Mouse (Mus musculus) lung, postnatal 10 days (tissue): ENCODE measurements around the gene Wdr89.
A peak's percentile ranks its signal among the peaks of the same experiment; 100 is the strongest.
"Not testable (repeated sequence)": the region's sequence is repeated elsewhere in the genome, so short reads cannot be mapped to it uniquely, and the experiment has no call there.

ENCODE experiments used
- DNase-seq: peaks from one replicate; pipeline ENCODE4 v3.0.0; 2021

Wdr89 gene

GRCm38 (mm10) chr12:75669258-75670106 is at the start of gene Wdr89:
Gene Wdr89, minus strand, starts transcription at chr12:75669537.
- DNase-seq = peak; percentile 99

GRCm38 (mm10) chr12:75713596-75713995 is 44.3 kb upstream of the Wdr89 start:
- DNase-seq = no peak

- DNase-seq = not testable (repeated sequence)
Measured at GRCm38 (mm10) chr12:75712905-75713304, 43.6 kb upstream of the Wdr89 start.

DNA sequence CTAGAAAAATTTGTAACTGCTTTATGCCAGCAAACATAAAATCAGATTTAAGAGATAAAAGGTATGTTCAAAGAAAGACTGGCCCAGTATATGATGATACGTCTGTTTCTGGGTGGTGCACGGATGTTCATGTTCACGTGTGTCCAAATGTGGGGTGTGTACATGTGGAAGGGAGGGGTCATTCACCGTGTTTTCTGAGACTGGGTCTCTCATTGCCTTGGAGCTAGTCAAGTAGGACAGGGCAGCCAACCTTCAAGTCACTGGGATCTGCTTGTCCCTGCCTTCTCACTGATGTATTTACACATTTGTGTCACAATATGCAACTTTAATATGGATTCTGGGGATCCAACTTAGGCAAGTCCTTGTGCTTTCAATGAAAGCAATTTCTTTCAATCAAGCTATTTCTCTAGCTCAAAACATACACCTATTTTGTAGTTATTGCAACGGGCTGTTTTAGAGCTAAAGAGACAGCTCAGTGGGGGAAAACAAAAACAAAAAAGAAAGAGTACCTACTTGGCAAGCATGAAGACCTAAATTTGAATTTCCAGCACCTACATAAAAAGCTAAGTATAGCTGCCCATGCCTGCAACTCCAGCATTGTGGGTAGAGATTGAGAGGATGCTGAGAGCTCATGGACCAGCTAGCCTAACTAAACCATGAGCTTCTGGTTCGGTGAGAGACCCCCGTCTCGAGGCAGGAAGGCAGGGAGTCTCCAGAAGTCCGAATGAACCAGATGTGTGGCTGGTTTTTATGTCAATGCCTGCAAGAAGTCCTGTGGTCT is 41.4 kb upstream of the Wdr89 start:
- DNase-seq = no peak

GRCm38 (mm10) chr12:75709506-75709905 is 40.2 kb upstream of the Wdr89 start:
- DNase-seq = no peak

DNA sequence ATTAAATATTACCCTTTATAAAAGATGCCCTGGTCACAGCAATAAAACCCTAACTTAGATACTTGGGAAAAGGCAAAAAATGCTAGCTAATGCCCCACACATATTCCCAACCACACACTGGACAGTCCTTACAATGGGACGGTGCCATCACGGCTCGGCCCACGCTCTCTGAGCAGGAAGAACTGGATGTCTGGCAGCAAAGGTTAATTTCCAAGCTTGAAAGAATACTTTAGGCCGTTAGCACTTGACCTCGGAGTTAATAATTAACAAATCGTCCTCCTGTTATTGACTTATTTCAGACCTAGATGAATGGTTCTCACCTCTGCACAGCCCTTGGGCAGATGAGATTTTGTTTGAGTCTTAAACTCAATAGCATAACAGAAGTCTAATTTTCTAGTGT is 37.3 kb upstream of the Wdr89 start:
- DNase-seq = no peak

- no peak for DNase-seq
Measured at GRCm38 (mm10) chr12:75702739-75703122, 33.4 kb upstream of the Wdr89 start.

DNA sequence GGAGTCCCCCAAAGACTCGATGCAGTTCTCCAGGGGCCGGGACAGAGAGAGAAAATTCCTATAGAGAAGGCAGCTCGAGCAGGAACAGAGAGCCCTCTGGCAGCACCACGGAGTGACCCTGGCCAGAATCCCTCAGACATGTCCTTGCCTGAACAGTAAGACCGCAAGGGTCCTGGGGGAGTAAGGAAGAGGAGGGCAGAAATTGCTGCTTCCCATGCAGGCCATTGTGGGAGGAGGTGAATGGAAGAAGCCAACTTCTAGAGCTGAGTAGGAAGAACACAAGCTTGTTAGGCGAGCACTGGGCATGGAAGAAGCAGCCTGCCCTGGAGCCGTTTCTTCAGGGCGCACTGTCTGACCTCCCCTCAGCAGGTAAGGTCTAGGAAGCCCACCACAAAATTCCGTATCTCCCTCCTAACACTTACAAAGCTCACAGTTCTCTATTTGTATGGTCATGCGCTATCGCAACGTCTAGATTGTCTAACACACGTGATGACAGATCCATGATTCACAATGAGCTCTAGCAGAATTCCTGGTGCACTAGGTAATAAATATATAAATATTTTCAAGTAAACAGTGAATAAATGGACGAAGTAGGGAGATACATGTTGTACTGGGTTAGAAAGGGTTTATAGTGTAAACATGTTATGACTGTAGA is 32.9 kb upstream of the Wdr89 start:
- DNase-seq = no peak

- DNase-seq = peak; percentile 31
Measured at GRCm38 (mm10) chr12:75701173-75702083, 32.1 kb upstream of the Wdr89 start.

DNA sequence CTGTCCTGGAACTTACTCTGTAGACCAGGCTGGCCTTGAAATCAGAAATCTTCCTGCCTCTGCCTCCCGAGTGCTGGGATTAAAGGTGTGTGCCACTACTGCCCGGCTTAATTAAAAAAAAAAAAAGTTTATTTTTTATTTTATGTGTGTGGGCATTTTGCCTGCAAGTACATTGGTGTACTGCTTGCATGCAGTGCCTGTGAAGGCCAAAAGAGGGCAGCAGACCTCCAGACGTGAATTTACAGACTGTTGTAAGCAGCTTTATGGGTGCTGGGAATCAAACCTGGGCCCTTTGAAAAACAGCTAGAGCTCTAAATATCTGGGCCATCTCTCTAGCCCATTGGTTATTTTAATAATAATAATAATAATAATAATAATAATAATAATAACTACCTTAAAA is 29.4 kb upstream of the Wdr89 start:
- DNase-seq = no peak

- not testable (repeated sequence) for DNase-seq
Measured at GRCm38 (mm10) chr12:75695845-75696244, 26.5 kb upstream of the Wdr89 start.

DNA sequence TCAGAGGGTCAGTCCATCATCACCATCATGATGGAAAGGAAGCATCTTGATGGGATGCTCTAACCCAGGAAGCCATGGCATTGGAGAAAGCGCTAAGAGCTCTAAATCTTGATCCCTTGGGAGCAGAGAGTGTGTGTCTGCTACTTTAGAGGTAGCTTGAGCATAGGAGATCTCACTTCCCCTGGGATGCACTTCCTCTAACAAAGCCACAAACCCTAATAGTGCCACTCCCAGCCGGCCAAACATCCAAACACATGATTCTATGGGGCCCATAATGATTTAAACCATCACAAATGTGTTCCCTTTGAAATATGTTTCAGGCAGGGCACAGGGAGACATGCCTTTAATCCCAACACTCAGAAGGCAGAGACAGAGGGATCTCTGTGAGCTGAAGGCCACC is 19.7 kb upstream of the Wdr89 start:
- no peak for DNase-seq

GRCm38 (mm10) chr12:75687314-75687713 is 18.0 kb upstream of the Wdr89 start:
- no peak for DNase-seq

GRCm38 (mm10) chr12:75684026-75684425 is 14.7 kb upstream of the Wdr89 start:
- not testable (repeated sequence) for DNase-seq

GRCm38 (mm10) chr12:75683598-75683997 is 14.3 kb upstream of the Wdr89 start:
- DNase-seq = no peak

- DNase-seq = no peak
Measured at GRCm38 (mm10) chr12:75682842-75683241, 13.5 kb upstream of the Wdr89 start.

- no peak for DNase-seq
Measured at GRCm38 (mm10) chr12:75681101-75681500, 11.8 kb upstream of the Wdr89 start.

DNA sequence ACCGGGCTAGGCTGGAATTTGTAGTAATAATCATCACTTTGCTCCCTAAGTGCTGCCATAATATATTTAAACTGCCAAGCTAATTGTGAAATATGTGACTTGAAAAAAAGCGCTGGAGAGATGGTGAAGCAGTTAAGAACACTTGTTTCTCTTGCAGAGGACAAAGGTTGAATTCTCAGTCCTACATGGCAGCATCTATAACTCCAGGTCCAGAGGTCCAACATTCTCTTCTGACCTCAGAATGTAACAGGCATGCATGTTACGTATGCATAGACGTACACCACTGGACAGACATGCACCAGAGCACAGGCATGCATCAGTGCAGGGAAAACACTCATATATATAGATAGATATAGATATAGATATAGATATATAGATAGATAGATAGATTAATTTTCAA is 9.1 kb upstream of the Wdr89 start:
- DNase-seq = no peak

- DNase-seq = no peak
Measured at GRCm38 (mm10) chr12:75672630-75673029, 3.3 kb upstream of the Wdr89 start.

- no peak for DNase-seq
Measured at GRCm38 (mm10) chr12:75671759-75672315, 2.5 kb upstream of the Wdr89 start.

DNA sequence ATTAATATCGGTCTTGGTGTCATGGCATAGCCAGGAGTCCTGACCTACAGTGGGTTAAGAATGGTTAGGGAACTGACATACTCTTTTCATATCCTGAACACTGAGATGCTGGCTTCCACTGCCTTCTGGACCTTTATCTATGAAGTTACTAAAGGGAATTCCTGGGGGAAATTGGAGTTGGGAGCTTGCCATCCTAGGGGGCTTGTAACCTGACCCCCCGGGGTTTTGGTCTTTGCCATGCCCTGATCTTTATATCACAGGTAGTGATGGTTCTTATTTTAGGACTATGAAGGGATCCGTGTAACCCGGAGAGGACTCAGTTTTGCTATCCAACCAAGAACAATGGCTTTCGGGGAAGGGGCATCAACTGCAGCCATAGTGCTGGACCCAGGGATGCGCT is 1.3 kb upstream of the Wdr89 start:
- DNase-seq = no peak

- DNase-seq = no peak
Measured at GRCm38 (mm10) chr12:75668916-75669257, 450 bp downstream of the Wdr89 start.
